Mouse (Mus musculus): ENCODE data around the gene Bzw2. TPM values are rescaled to one million over a fixed set of nuclear protein-coding genes. Genes with fewer than 3 reads are reported as not detected.

Gene Bzw2
- polyA plus RNA-seq, 1 experiment from 2014 or later, result 157 TPM

DNA sequence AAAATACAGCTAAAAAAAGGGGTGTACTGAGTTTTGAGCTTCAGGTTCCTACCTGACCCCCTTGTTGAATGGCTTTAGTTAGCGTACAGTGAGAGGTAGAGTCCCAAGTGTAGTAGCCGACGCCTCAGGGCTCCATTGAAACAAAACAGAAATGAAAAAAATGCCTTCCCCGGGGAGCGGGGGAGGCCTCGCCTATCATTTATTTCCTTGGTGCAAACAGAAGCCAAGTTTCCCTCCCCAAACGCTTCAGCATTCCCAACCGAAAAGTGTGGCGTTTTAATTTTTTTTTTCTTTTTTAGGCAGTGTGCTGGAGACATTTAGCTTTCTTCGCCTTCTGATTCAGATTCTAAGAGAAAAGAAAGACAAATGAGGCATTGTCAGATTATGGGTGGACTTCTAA lies 65.9 kb downstream of the Bzw2 start:
- H3K4me3 ChIP-seq (replicated peaks; ENCODE audit: low read depth, low read length), result no peak overlapping the region
- no peak overlapping the region for H3K4me2 ChIP-seq (ENCODE audit: low read length)
- H3K9me3 ChIP-seq (replicated peaks; ENCODE audit: low read length), result no peaks in the 10 kb centered on the region
- peaks cover 14% of the 10 kb centered on the region; the same call in 1 of the 2 replicates for H3K36me3 ChIP-seq (ENCODE audit: insufficient read depth, low read length)
- no peak overlapping the region for H3K9ac ChIP-seq (ENCODE audit: low read depth, low read length)
- H3K4me1 ChIP-seq (replicated peaks; ENCODE audit: insufficient read depth, low read length), result no peaks in the 10 kb centered on the region
- TF ChIP-seq CTCF (IDR thresholded peaks at IDR 0.05; ENCODE audit: low read depth), result no peak
- H3K27ac ChIP-seq, result no peak overlapping the region
- ATAC-seq (replicated peaks; ENCODE audit: low FRiP score, low read depth) (no peak), DNase-seq (ENCODE audit: low spot score) (no peak)
- WGBS, result 91% methylated on average over 10 of the region's 10 CpGs
- no peaks in the 10 kb centered on the region for H3K27me3 ChIP-seq (ENCODE audit: insufficient read depth, low read length)

- H3K4me1 ChIP-seq (replicated peaks; ENCODE audit: insufficient read depth, low read length), result no peaks in the 10 kb centered on the region
- no peak overlapping the region for H3K9ac ChIP-seq (ENCODE audit: low read depth, low read length)
- WGBS, result 79% methylated on average over 6 of the region's 6 CpGs
- no peak overlapping the region for H3K4me3 ChIP-seq (replicated peaks; ENCODE audit: low read depth, low read length)
- H3K9me3 ChIP-seq (replicated peaks; ENCODE audit: low read length), result no peaks in the 10 kb centered on the region
- no peak overlapping the region for H3K4me2 ChIP-seq (ENCODE audit: low read length)
- DNase-seq (ENCODE audit: low spot score), result no peak
- no peak for TF ChIP-seq CTCF (IDR thresholded peaks at IDR 0.05; ENCODE audit: low read depth)
- H3K27me3 ChIP-seq (ENCODE audit: insufficient read depth, low read length), result no peaks in the 10 kb centered on the region
- H3K36me3 ChIP-seq (ENCODE audit: insufficient read depth, low read length), result peaks cover 10% of the 10 kb centered on the region; the same call in 1 of the 2 replicates
- H3K27ac ChIP-seq, result no peak overlapping the region
- ATAC-seq (replicated peaks; ENCODE audit: low FRiP score, low read depth), result no peak
These were observed 68.7 kb downstream of the Bzw2 start for GRCm38 (mm10) chr12:36089221-36089620.

GRCm38 (mm10) chr12:36088804-36089203 lies 69.1 kb downstream of the Bzw2 start:
- H3K4me3 ChIP-seq (replicated peaks; ENCODE audit: low read depth, low read length), result no peak overlapping the region
- H3K27ac ChIP-seq, result no peak overlapping the region
- no peak overlapping the region for H3K4me2 ChIP-seq (ENCODE audit: low read length)
- H3K9ac ChIP-seq (ENCODE audit: low read depth, low read length), result no peak overlapping the region
- H3K4me1 ChIP-seq (replicated peaks; ENCODE audit: insufficient read depth, low read length), result no peaks in the 10 kb centered on the region
- ATAC-seq (replicated peaks; ENCODE audit: low FRiP score, low read depth) (no peak), DNase-seq (ENCODE audit: low spot score) (no peak)
- TF ChIP-seq CTCF (IDR thresholded peaks at IDR 0.05; ENCODE audit: low read depth), result no peak
- WGBS, result 100% methylated on average over 1 of the region's 1 CpGs
- H3K36me3 ChIP-seq (ENCODE audit: insufficient read depth, low read length), result peaks cover 10% of the 10 kb centered on the region; the same call in 1 of the 2 replicates
- H3K9me3 ChIP-seq (replicated peaks; ENCODE audit: low read length), result no peaks in the 10 kb centered on the region
- H3K27me3 ChIP-seq (ENCODE audit: insufficient read depth, low read length), result no peaks in the 10 kb centered on the region

DNA sequence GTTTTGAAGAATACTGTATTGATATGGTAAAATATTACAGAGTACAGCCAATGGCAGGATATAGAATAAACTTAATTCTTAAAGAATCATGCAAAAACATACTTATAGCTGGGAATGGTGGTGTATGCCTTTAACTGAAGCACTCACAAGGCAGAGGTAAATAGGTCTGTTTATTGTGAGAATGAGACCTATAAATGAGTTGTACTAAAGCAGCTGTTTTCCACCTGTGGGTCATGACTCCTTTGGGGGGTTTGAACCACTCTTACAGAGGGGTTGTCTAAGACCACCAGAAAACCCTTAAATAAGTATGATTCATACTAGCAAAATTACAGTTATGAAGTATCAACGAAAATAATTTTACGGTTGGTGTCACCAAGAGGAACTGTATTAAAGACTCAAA lies 72.5 kb downstream of the Bzw2 start:
- ATAC-seq (replicated peaks; ENCODE audit: low FRiP score, low read depth), result no peak
- WGBS, result 89% methylated on average over 2 of the region's 2 CpGs
- DNase-seq (ENCODE audit: low spot score), result no peak
- no peaks in the 10 kb centered on the region for H3K4me1 ChIP-seq (replicated peaks; ENCODE audit: insufficient read depth, low read length)
- H3K9ac ChIP-seq (ENCODE audit: low read depth, low read length), result no peak overlapping the region
- H3K27ac ChIP-seq, result no peak overlapping the region
- no peak for TF ChIP-seq CTCF (IDR thresholded peaks at IDR 0.05; ENCODE audit: low read depth)
- H3K36me3 ChIP-seq (ENCODE audit: insufficient read depth, low read length), result no peaks in the 10 kb centered on the region
- no peaks in the 10 kb centered on the region for H3K9me3 ChIP-seq (replicated peaks; ENCODE audit: low read length)
- H3K4me3 ChIP-seq (replicated peaks; ENCODE audit: low read depth, low read length), result no peak overlapping the region
- H3K4me2 ChIP-seq (ENCODE audit: low read length), result no peak overlapping the region
- no peaks in the 10 kb centered on the region for H3K27me3 ChIP-seq (ENCODE audit: insufficient read depth, low read length)

GRCm38 (mm10) chr12:36078101-36078899 lies 79.6 kb downstream of the Bzw2 start:
- DNase-seq (ENCODE audit: low spot score) (no peak), ATAC-seq (replicated peaks; ENCODE audit: low FRiP score, low read depth) (no peak)
- Histone ChIP-seq H3K4me1 (replicated peaks; ENCODE audit: insufficient read depth, low read length) (no peaks in the 10 kb centered on the region), H3K4me3 (replicated peaks; ENCODE audit: low read depth, low read length) (no peak overlapping the region), H3K4me2 (ENCODE audit: low read length) (no peak overlapping the region), H3K27me3 (ENCODE audit: insufficient read depth, low read length) (no peaks in the 10 kb centered on the region), H3K9me3 (replicated peaks; ENCODE audit: low read length) (no peaks in the 10 kb centered on the region), H3K36me3 (ENCODE audit: insufficient read depth, low read length) (no peaks in the 10 kb centered on the region), H3K9ac (ENCODE audit: low read depth, low read length) (no peak overlapping the region), H3K27ac (no peak overlapping the region)
- no peak for TF ChIP-seq CTCF (IDR thresholded peaks at IDR 0.05; ENCODE audit: low read depth)
- WGBS, result 60% methylated on average over 4 of the region's 4 CpGs

DNA sequence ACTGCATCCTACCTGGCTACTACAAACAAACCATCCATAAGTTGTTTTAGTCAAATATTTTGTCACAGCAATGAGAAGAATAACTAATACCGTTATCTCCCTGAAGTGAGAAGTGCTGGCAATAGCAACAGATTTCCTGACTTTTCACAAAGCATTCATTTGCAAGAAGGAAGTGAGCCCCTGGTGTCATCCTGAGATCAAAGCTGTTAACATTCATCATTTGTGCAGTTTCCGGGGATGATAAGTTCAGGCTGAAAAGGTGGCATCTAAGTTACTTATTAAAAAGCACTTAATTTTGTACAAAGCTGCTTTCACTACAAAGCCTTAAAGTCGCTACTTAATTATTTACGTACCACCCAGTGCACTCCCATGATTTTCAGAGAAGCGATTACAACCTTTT lies 85.0 kb downstream of the Bzw2 start:
- no peaks in the 10 kb centered on the region for H3K4me1 ChIP-seq (replicated peaks; ENCODE audit: insufficient read depth, low read length)
- no peaks in the 10 kb centered on the region for H3K27me3 ChIP-seq (ENCODE audit: insufficient read depth, low read length)
- no peak overlapping the region for H3K9ac ChIP-seq (ENCODE audit: low read depth, low read length)
- no peak overlapping the region for H3K4me2 ChIP-seq (ENCODE audit: low read length)
- no peak for ATAC-seq (replicated peaks; ENCODE audit: low FRiP score, low read depth)
- no peak overlapping the region for H3K27ac ChIP-seq
- no peaks in the 10 kb centered on the region for H3K9me3 ChIP-seq (replicated peaks; ENCODE audit: low read length)
- H3K4me3 ChIP-seq (replicated peaks; ENCODE audit: low read depth, low read length), result no peak overlapping the region
- peak; percentile 5 for DNase-seq (ENCODE audit: low spot score)
- no peaks in the 10 kb centered on the region for H3K36me3 ChIP-seq (ENCODE audit: insufficient read depth, low read length)
- TF ChIP-seq CTCF (IDR thresholded peaks at IDR 0.05; ENCODE audit: low read depth), result no peak
- 19% methylated on average over 5 of the region's 5 CpGs for WGBS
